Mouse (Mus musculus) cerebellum, adult 18-20 months (tissue): ENCODE data around the gene Oasl2.
A peak's percentile ranks its signal among the peaks of the same experiment; 100 is the strongest.
"Not testable (repeated sequence)": the region's sequence is repeated elsewhere in the genome, so short reads cannot be mapped to it uniquely, and the experiment has no call there.

Experiments used
- DNase-seq, 2 experiments: peaks; one replicate each; pipeline ENCODE4 v3.0.0; 2021

Oasl2 gene

DNA sequence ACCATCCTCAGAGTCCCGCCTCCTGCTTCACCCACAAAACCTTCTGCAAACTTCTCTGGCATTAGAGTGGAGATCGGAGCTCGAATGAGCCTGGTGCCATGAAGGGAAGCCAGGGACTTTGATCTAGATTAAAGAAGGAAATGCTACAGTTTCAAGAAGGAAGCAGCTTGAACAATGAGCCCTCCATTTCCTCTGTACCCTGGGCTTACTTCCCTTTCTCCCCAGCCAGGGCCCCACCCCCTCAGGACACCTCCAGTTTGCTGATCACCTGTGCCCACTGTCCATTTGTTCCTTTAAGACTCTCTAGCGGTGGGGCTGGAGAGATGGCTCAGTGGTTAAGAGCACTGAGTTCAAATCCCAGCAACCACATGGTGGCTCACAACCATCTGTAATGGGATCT, 20.0 kb downstream of the Oasl2 start:
- DNase-seq, result no peak

- not testable (repeated sequence) for DNase-seq
Observed at GRCm38 (mm10) chr5:114917357-114917756, 20.6 kb downstream of the Oasl2 start.

GRCm38 (mm10) chr5:114921551-114922365, 25.0 kb downstream of the Oasl2 start:
- DNase-seq, result no peak

GRCm38 (mm10) chr5:114922366-114922731, 25.6 kb downstream of the Oasl2 start:
- no peak for DNase-seq

DNA sequence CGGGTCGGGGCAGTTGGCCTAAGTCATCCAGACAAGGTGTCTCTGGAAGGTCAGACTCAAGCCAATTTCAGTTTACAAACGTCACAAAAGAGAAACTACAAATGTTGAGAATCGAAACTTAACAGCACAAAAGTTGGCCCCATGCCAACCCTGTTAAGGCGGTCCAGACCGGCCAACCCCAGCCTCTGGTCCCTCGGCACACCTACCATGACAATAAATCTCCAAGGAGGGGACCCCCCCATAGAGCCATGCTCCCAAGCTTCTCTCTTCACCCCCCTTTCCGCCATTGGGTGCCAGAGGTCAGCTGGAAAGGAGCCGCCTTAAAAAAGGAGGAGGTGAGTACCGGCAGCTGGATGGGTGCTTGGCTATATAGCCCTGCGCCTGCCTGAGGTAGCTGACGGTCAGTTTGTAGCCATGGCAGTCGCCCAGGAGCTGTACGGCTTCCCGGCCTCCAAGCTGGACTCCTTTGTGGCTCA, 26.3 kb downstream of the Oasl2 start, which contains the start of gene Oasl1:
Gene Oasl1, plus strand, starts transcription at position 243 of the 476 bp plus-strand sequence.
- no peak for DNase-seq

DNA sequence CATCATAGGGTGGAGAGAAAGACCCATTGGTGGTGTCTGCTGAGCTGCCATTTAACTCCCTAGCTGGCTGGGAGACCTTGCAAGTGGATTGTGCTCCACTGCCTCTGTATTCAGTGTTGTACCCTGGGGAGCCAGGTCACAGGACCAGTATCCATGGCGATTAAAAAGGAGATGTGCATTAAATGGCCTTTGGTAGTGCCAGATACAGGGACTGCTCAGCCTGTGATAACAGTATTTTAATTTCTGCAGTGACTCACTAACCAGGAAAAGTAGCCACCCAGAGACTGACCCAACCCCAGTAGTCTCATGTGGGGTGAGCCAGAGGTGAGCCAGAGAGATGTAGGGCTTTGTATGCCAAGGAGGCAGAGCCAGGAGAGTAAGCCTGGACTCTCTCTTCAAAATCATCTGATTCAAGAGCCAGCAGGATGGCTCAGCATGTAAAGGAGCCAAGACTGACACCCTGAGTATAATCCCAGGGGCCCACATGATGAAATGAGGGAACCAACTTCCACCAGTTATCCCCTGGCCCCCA, 29.5 kb downstream of the Oasl2 start:
- no peak for DNase-seq

DNA sequence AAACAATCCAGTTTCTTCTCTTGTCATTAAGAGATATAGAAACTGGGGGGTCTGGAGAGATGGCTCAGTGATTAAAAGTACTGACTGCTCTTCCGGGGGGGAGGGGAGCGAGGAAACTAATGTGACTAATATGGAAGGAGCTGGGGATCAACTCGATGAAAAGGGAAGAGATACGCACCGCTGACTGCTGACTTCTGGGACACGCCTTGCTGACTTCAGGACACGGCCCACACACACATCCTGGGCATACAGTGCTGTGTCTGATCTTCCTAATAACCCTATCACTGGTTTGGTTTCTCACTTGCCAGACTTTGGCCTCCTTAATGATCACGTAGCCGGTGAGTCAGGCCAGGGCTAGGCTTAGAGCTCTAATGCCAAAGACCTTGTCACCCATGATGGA, 30.0 kb downstream of the Oasl2 start:
- DNase-seq, result no peak

DNA sequence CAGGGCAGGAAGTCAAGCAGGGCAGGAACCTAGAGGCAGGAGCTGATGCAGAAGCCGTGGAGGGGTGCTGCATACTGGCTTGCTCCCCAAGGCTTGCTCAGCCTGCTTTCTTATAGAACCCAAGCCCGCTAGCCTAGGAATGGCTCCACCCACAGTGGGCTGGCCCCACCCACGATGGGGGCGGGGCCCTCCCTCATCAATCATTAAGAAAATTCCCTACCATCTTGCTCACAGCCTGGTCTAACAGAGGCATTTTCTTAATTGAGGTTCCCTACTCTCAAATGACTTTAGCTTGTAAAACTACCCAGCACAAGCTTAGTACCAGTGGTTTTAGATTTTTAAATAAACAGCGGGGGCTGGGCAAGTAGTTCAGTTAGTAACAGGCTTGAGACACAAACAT, 34.9 kb downstream of the Oasl2 start:
- DNase-seq, result no peak

GRCm38 (mm10) chr5:114933206-114933605, 36.5 kb downstream of the Oasl2 start:
- DNase-seq, result no peak

GRCm38 (mm10) chr5:114935838-114936237, 39.1 kb downstream of the Oasl2 start:
- DNase-seq, result no peak

- not testable (repeated sequence) for DNase-seq
Observed at GRCm38 (mm10) chr5:114941138-114941537, 44.4 kb downstream of the Oasl2 start.

GRCm38 (mm10) chr5:114942074-114942765, 45.5 kb downstream of the Oasl2 start, which contains the start of gene 2210016L21Rik:
2210016L21Rik (plus strand) TSS chr5:114942158.
- peak; percentile 85 to 92 for DNase-seq

DNA sequence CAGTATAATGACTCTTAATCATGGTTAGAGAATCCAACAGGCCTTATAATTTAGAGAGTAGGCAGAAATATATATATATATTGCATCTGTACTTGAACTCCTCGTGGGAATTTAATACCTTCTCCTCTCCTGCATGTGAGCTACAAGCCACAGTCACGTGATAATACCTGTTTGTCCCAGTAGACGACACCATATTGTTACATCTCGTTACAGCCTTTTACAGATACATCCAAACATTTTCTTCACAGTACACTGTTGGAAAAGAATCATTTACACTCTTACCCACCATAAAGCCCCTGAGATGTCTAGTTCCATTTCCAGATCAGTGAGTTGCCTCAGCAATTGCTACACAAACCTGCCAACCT, 46.0 kb downstream of the Oasl2 start:
- no peak for DNase-seq

DNA sequence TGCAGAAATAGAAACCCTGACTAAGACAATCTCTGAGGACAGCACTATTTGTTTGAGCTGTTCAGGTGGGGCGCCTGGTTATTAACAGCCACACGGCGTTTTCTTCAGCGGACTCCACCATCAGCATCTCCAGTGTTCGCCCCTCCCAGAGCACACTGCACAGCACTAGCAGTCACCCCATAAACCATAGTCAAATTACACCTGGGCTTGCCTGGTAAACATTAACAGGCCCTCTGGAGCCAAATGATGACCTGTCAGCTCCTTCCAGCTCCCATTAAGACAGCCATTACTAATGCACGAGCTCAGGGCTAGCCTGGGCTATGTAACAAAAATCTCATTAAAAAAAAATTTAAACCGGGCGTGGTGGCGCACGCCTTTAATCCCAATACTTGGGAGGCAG, 48.3 kb downstream of the Oasl2 start:
- DNase-seq, result no peak

- peak; percentile 68 to 71 for DNase-seq
Observed at GRCm38 (mm10) chr5:114948891-114949290, 52.2 kb downstream of the Oasl2 start.

- peak; percentile 61 to 63 for DNase-seq
Observed at GRCm38 (mm10) chr5:114949316-114949715, 52.6 kb downstream of the Oasl2 start.

GRCm38 (mm10) chr5:114949812-114950211, 53.1 kb downstream of the Oasl2 start:
- DNase-seq, result no peak

GRCm38 (mm10) chr5:114950669-114951068, 53.9 kb downstream of the Oasl2 start:
- no peak for DNase-seq

GRCm38 (mm10) chr5:114951279-114951880, 54.6 kb downstream of the Oasl2 start:
- DNase-seq, result no peak

GRCm38 (mm10) chr5:114953326-114953725, 56.6 kb downstream of the Oasl2 start:
- no peak for DNase-seq

GRCm38 (mm10) chr5:114958069-114958468, 61.3 kb downstream of the Oasl2 start:
- DNase-seq, result no peak
